Mouse (Mus musculus): ENCODE measurements around the gene Nudcd3.

Gene Nudcd3

GRCm38 (mm10) chr11:6064215-6065045, 135.8 kb downstream of the Nudcd3 start:
- in situ Hi-C loops (cut with MboI; ENCODE audit: low sequenced_read_pairs) = no loop called here

GRCm38 (mm10) chr11:6063501-6064214, 136.6 kb downstream of the Nudcd3 start:
- in situ Hi-C loops (cut with MboI; ENCODE audit: low sequenced_read_pairs) = no loop called here

- in situ Hi-C loops (cut with MboI; ENCODE audit: low sequenced_read_pairs) = no loop called here
Measured at GRCm38 (mm10) chr11:6063065-6063464, 137.2 kb downstream of the Nudcd3 start.

GRCm38 (mm10) chr11:6062329-6062728, 137.9 kb downstream of the Nudcd3 start:
- in situ Hi-C loops (cut with MboI; ENCODE audit: low sequenced_read_pairs) = no loop called here

- in situ Hi-C loops (cut with MboI; ENCODE audit: low sequenced_read_pairs) = no loop called here
Measured at GRCm38 (mm10) chr11:6061891-6062290, 138.3 kb downstream of the Nudcd3 start.

GRCm38 (mm10) chr11:6059162-6059561, 141.1 kb downstream of the Nudcd3 start:
- in situ Hi-C loops (cut with MboI; ENCODE audit: low sequenced_read_pairs) = no loop called here

Measured in CH12F3 (cell line).